Mouse (Mus musculus) kidney, adult 2 months (tissue): ENCODE results near the gene Akap4.

Experiments
- CTCF ChIP-seq: fragments of 200-500 bp; conservative IDR thresholded peaks from 2 replicates; pipeline ENCODE4 v1.5.1; 2011; ENCODE audit warnings: low read depth, mild to moderate bottlenecking, control low read depth, low read length, moderate library complexity, mixed read lengths; ENCODE audit not compliant: insufficient read depth, insufficient read length
- POLR2A ChIP-seq: fragments of 200-500 bp; IDR thresholded peaks from one replicate; pipeline ENCODE4 v1.6.1; 2011; ENCODE audit warnings: low read depth, low read length, control low read depth

DNA sequence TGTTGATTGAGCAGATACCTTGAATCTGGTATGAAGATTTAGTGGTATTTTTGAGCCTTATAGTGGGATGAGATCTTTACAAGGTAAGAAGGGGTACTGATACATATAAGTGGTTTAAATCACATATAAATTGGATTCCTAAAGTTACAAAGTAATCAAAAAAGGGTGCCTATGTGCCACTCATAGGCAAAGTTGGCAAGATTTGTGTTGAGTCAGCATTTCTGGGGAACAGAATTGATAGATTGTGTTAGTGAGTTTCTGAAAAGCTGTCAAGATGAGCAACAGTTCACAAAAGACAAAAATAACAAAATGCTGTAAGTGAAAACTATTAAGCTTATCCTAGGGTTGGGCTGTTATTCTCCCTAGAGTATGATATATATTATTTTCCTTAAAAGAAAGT, 3.2 kb upstream of the Akap4 start:
- TF ChIP-seq CTCF (no peak), POLR2A (no peak)
